Mouse (Mus musculus) gastrocnemius, postnatal 14 days (tissue): ENCODE data around the gene Grip1. TPM values are rescaled to one million over a fixed set of nuclear protein-coding genes. Genes with fewer than 3 reads are reported as not detected.

Experiments
- DNase-seq: peaks from one replicate; pipeline ENCODE4 v3.0.0; 2021; ENCODE audit warnings: mixed read lengths
- intact Hi-C: fragments of 180-260 bp; cut with DNase I; formaldehyde crosslinking; loops from one replicate; pipeline ENCODE4 v1.15.1; 2025; ENCODE audit warnings: low total_unique reads
- total RNA-seq, 2 experiments: library from RNA; stranded (reverse); gene quantifications; 2 replicates each; pipeline ENCODE4 v1.2.3; 2021

Grip1 gene
- total RNA-seq, 2 experiments from 2014 or later, result 0.24 to 0.35 TPM

DNA sequence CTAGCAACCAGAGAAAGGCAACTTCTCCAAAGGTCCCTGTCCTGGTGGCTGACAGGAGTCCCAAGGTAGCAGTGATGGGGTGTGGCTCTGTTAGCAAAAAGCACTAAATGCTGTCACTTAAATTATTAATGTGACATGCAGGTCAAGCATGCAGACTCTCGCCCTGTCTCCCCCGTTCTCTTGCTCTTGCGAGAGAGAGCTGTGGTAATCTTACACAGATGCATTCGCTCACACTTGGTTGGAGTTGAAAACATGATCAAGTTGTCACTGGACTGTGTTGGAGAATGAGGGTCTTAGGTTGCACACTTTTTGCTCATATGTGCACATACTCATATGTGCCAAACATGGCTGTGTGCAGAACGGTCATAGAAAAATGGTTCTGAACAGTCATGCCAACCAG lies 176.8 kb downstream of the Grip1 start:
- no peak for DNase-seq
- intact Hi-C loops, result no loop called here

DNA sequence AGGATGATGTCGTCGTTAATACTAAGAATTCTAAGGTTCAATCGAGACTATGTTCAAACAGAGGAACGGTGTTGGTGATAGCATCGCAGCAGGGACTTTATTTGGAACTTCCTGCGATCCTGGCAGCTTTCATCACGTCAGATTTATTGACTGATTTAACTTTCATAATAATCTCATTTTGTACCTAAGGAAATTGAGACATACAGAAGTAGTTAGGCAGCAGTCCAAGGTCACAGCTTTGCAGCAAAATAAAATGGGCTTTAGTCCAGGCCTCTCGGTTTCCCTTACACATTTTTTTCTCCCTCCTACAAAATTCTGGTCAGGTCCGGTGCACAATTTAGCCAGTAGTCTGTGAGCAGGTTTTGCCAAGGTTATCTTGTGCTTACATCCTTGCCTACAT lies 178.3 kb downstream of the Grip1 start:
- DNase-seq, result no peak
- intact Hi-C loops, result no loop called here

DNA sequence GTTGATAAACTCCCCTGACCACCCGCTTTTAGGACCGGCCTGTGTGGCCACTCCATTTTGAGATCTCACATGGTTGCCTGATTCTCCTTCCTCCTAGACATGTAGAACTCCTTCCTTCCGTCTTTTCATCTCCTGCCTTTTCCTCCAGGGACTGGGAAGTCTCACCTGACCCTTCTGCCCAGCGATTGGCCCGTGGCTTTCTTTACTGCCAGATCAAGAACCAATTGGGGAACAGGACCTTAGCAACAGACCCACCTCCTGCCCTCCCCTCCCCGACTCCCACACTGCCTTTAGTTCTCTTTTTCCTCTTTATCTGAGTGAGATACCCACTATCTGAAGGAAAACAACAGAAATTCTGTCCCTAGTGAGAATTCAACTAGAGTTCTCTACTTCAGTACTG lies 180.9 kb downstream of the Grip1 start:
- intact Hi-C loops, result no loop called here
- DNase-seq, result no peak

DNA sequence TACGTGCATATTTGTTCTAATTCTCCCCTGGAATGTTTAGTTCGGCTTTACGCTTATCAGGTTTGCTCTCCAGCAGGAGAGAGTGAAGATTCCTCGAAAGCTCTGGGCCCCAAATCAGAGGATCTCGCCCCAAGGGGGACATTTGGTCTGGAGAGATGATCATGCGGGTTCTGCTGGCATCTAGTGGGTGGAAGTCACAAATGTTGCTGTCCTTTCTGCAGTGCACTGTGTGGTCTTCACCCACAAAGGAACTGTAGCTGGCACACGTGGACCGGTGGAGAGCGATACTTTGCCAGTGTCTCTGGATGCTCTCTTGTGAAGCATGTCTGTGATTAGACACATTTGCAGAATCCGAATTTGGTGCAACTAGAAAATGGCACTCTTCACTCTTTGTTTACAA lies 186.9 kb downstream of the Grip1 start:
- intact Hi-C loops, result loop anchor here (10.0 kb wide), 1 partner anchor 484 kb away; no protein-coding TSS in a partner anchor
- DNase-seq, result no peak

DNA sequence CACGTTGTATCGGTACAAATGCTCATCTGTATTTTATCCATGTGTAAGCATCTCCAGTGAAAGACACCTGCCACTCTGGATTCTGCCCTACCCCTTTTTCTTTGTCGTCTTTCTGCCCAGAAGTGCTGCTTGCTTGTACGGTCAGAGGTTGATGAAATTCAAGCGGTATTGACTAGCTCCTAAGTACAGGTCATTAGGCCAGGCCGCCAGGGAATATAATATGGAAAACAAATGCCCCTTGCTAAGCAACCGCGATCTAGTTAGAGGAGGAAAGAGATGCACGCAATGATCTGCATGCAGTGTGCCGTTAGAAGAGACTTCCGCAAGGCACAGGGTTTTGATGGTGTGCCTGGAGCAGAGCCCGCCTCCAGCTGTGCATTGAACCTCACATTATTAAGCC lies 187.4 kb downstream of the Grip1 start:
- intact Hi-C loops, result loop anchor here (10.0 kb wide), 1 partner anchor 484 kb away; no protein-coding TSS in a partner anchor
- no peak for DNase-seq

DNA sequence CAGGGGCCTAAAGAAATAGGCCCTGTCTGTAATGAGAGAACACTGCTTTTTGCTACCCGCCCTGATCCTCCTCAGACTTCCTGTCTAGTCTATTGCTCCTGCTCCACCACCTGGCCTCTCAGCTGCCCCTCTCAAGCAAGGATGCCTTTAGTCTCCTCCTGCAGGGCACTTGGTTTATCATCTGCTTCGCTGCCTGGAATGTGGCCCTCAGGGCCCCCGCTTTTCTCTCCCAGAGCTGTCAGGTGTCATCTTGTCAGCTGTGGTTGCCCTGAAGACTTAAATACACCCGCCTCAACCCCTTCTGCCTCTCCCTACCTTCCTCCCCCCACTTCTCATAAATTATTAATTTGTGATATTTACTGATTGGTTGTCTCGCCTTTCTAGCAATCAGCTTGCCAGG lies 190.7 kb downstream of the Grip1 start:
- no peak for DNase-seq
- intact Hi-C loops, result loop anchor here (10.0 kb wide), 1 partner anchor 481 kb away; no protein-coding TSS in a partner anchor

DNA sequence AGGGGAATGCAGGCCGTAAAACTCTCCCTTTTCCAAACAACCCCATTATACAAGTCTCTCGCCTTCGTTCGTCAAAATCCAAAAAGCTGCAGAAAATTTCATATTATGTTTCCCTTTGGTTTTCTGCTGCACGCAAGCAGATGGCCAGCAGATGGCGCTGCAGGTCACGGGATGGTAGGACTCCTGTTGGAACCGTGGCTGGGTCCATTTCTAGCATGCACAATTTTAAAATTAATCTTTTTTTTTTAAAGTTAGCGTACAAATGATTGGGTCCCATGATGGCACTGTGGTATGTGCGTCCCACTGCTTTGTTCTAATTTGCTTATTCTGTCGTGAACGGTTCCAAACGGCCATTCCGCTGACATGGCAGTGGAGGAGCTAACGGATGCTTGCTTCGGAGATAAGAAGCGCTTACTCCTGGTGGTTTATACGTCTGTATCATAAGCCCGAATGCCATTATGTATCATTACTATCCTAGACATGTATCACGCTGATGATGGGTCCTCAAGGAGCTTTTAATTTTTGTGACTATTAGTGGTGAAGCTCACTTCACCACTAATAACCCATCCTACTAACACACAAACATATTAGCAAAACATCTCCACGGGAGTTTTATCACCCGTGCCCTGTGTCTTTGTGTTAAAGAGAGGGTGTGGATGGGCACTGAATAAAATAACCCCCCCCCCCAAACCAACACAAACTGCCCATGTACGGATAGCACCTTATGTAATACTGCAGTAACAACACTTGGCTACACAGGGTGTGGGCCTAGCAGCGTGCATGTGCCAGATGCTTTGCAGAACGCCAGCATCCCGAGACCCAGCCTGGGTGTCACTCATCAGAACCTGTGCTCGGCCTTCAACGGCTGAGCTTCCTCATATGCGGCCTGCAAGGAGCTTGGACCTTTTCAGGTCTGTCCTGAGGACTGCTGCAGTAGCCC lies 193.1 kb downstream of the Grip1 start:
- peak; percentile 54 for DNase-seq
- intact Hi-C loops, result loop anchor here (10.0 kb wide), 1 partner anchor 478 kb away; no protein-coding TSS in a partner anchor

DNA sequence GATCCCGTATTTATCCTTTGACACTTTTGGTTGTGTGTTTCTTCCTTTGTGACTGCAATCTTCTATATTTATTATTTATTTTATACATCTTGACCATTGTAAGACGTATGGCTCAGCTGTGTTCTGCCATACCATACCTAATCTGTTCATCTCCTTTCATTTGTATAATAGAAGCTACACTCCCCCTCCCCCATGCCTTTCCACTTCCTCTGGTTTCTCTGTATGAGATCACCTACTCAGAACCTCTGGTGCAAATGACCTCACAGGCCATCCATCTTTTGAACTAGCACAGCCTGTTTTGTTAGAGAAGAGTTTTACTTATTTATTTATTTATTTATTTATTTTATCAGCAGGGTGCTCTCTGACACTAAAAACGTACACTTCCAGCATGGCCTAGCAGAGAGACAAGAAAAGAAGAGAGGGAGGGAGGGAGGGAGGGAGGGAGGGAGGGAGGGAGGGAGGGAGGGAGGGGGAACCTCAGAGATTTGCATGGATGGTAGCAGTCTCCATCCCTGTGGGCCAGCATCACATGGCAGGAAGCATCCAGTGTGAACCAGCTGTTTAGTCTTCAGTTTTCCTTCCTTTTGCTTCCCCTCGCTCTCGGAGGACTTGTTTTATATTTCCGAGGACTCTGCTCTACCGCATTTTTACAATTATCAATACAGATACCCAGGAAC lies 207.2 kb downstream of the Grip1 start:
- intact Hi-C loops, result no loop called here

DNA sequence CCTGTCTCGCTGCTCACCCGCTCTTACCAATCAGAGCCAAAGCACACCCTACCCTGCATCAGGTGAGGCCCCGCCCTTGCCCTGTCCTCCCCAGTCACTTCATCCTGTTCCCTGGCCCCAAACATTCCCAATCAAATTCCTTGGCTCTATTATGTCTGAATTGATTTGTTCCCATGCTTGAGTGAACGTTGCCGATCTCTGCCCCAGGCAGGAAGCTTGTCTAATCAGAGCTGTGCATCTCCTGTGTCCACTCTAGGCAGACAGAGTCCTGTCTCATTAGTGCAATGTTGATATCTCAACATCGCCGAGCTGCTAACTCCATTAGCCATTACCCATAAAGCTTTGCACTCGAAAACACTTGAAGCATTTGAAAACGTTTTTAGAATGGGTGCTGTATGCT lies 210.0 kb downstream of the Grip1 start:
- intact Hi-C loops, result no loop called here
- no peak for DNase-seq

More for the DNA sequence above, 207.2 kb downstream of the Grip1 start:
- no peak for DNase-seq

DNA sequence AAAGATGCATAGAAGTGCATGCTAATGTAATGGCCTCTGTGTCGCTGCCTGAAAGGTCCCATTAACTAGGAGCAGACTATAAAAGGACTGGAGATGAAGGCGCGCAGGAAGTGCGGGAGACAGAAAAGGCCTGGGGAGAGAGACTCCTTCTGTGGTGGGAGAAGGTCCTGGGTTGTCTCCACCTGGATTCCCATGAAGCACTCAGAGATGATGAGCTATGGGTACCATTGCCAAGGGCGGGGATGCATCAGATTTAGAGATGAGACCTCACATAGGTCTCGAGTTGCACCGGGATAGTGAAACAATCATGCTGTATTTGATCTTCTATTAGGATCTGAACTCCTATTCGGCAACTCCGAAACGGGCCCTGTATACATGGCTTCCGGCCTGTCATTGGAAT lies 212.8 kb downstream of the Grip1 start:
- no peak for DNase-seq
- intact Hi-C loops, result no loop called here

DNA sequence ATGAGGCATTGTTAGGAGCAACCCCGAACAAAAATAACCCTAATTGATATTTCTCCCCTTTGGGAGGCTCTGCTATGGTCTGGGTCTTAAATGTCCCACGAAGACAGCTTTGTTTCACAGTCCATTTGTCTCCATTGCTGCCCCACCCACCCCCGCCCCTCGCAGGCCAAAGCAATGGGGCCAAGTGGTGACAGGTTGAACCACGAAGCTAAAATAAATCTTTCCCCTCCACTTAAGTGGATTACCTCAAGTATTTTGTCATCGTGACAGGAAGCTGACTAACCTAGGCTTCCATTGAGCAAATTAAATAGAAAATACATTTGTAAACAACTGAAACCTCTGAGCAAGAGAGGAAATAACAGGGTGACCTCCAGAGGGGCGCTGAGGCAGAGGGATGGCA lies 216.8 kb downstream of the Grip1 start:
- no peak for DNase-seq
- intact Hi-C loops, result no loop called here

DNA sequence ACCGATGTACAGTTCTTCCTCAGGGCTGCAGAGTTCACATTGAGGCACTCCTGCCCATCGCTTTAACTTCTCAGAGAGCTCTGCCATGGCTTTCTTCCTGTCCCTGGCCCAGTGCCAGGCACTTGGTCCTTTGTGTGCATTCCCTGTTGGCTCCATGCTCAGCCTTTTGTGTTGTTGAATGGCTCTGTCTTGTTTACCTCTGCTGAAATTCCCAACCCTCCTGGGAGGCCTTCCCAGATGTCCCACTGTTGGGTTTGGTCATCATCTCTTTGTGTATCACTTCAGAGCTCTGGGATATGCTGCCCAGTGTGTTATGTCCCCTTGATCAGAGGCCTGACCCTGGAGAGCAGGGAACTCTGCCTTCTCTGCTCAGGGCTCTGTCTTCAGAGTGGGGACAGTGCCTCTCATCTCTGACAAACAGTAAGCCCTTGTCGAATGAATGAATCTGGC lies 230.8 kb downstream of the Grip1 start:
- intact Hi-C loops, result no loop called here
- no peak for DNase-seq

DNA sequence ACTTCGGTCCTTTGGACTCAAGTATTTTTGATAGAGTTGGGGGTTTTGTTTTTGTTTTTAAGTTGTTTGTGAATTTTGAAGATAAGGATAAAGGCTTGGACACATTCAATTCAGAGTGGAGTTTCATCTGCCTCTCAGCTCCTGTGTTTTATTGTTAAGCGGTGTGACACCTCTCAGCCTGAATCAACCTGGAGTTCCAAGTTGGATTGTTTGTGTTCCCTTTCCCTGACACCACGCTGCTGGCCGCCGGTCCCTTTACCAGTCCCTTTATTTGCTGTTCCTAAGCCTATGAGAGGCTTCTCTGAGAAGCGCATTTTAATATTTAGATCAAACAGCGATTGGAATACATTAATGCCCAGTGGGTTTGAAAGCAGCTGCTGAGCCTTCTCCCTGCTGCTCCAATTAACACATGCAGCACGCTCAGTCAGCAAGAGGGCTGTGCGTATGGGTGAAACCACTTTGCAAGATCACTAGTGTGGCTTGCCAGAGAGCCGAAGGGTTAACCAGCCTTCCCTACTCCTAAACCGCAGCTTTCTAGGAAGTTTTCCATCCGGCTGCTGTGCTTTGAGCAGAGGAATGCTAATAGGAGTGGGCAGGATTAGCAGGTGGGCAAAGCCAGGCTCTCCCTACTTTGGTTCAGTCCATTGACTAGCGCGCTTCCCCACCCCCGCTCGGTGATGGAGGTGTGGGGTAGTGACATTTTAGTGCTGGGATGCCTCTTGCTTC lies 237.9 kb downstream of the Grip1 start:
- intact Hi-C loops, result no loop called here

DNA sequence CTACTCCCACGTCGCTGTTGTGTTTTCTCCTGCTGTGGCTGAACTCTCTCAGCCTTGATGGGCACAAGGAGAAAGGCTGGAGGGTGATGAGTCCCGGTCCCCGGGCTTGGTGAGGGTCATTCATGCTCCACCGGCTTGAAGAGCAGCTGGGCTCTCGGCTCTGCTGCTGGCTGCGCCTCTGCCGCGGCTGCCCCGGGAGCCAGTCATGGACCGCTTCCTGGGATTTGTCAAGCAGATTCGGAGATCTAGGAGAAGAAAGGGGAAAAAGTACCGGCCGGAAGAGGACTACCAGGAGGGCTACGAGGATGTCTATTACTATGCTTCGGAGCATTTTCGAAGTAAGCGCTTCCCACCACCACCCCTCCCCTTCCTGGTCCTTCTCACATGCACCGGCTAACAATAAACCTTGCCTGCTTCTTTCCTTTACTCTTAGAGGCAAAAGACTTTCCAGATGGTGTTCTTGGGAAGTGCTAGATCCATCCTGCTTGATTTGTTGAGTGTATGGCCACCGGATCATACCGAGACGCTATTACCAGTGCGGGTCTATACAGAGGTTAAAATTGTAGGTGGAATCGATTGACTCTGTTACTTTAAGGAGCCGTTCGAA lies 238.8 kb downstream of the Grip1 start:
- intact Hi-C loops, result no loop called here
- DNase-seq, result no peak

More for the DNA sequence above, 237.9 kb downstream of the Grip1 start:
- no peak for DNase-seq

DNA sequence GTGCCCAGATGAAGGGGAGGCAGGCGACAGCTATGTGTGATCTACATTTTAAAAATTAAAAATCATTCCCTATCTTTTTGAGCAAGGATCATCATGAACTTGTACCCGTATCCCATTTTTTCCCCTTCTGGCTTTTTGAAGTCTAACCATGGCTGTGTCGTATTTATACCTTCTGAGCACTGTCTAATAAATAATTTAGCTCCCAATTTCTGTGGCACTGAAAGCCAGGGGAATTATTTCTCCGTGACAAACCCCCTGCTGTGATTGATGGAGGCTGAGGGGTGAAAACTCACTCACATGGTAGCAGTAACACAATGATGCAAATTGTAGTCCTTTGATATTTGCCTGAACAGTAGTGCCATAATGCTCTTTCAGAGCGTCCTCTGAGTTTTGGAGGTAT lies 239.8 kb downstream of the Grip1 start:
- intact Hi-C loops, result no loop called here
- DNase-seq, result no peak

DNA sequence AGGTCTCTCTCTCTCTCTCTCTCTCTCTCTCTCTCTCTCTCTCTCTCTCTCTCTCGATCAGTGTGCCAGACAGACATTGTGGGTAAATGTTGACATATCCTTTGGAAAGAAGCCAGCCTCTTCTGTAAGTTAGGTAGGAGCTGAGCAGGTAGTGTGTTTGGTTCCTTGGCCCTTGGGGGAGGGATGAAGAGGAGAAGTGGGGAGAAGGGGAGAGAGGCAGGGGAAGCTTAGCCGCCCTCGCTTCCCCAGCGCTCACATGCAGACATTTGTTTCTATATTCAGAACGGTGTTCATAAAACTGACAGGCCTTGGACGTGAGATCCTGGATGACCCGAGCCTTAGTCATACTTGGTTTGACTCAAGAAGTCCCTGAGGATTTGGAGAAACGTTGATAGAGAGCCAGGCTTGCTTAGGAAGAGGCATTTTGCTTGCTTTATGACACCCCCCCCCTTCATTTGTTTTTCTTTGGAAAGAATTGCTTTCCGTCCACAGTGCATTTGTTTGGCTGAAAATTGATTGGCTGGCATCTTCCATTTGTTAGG lies 243.7 kb downstream of the Grip1 start:
- intact Hi-C loops, result no loop called here
- DNase-seq, result no peak

DNA sequence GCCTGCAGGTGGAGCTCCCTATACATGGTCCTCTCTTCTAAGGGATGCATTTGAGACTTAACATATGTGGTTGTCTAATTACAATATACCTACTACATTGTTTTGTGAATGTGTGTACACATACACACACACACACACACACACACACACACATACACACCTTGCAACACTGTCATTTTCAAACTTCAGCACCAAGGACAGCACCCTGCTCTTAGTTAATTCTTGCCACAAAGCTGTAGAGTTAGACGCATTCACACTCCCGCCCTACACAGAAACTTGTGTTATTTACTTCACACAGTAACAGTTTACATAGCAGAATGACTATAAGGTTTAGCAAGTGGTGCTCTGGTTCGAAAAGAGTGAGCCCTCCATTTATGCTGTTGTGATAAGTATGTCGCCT lies 251.7 kb downstream of the Grip1 start:
- no peak for DNase-seq
- intact Hi-C loops, result no loop called here

DNA sequence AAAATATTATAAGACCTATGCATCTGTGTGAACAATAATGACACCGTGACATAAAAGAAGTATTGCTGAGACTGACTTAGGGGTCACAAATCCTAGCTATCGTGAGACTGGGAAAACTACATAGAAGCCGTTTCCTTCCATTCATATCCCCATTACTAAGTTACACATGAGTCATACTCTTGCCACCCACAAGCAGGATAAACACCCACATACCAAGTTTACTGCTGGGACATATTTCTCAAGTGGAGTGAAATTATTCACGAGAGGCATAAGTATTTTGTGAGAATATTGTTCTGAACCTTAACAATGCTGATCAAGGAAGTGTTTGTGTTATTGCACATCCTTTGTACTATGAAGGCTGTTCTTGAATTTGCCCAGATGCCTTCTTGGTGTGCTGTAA lies 252.7 kb downstream of the Grip1 start:
- no peak for DNase-seq
- intact Hi-C loops, result no loop called here

DNA sequence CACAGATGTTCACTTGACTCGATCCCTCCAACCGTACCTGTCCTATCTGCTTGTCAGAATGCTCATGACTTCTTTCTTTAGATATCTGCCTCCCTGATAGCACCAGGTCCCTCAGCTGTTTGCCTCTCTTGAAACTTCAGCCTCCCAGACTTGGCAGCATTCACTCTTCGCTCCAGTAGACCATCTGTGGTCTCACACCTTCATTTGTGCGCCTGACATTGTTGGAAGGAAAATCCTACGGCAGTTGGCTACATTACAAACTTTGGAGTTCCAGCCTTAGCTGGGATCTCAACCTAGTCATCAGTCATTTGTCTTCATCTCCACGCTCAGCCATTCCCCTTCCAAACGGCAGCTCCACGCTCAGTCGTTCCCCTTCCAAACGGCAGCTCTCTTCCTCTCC lies 253.4 kb downstream of the Grip1 start:
- DNase-seq, result no peak
- intact Hi-C loops, result no loop called here
